Mouse (Mus musculus) midbrain, embryonic 16.5 days (tissue): Measurements from ENCODE around the gene Adnp. TPM values are rescaled to one million over a fixed set of nuclear protein-coding genes. Genes with fewer than 3 reads are reported as not detected.

Experiments used
- ATAC-seq: fragments of 200-750 bp; cut with Nextera tagmentation; 2 replicates; pipeline ENCODE4 v1.8.0; 2017; ENCODE audit warnings: moderate TSS enrichment
- H3K27ac ChIP-seq: fragments of 300-500 bp; sonication (generic); 2 replicates; pipeline ENCODE4 v1.5.1; 2014; ENCODE audit warnings: mild to moderate bottlenecking, low read length, mixed read lengths
- H3K27me3 ChIP-seq: fragments of 300-500 bp; sonication (generic); 2 replicates; pipeline ENCODE4 v1.6.1; 2014; ENCODE audit warnings: low read depth, low read length, mixed read lengths; ENCODE audit not compliant: control insufficient read depth, insufficient read depth
- H3K36me3 ChIP-seq: fragments of 300-500 bp; sonication (generic); 2 replicates; pipeline ENCODE4 v1.6.1; 2014; ENCODE audit warnings: mild to moderate bottlenecking, low read length, moderate library complexity, mixed read lengths; ENCODE audit not compliant: control insufficient read depth, insufficient read depth
- H3K4me1 ChIP-seq: fragments of 300-500 bp; sonication (generic); 2 replicates; pipeline ENCODE4 v1.6.1; 2014; ENCODE audit warnings: mild to moderate bottlenecking, low read length, mixed read lengths; ENCODE audit not compliant: control insufficient read depth, insufficient read depth
- H3K4me2 ChIP-seq: fragments of 300-500 bp; sonication (generic); 2 replicates; pipeline ENCODE4 v1.6.1; 2014; ENCODE audit warnings: mild to moderate bottlenecking, low read length, mixed read lengths
- H3K4me3 ChIP-seq: fragments of 300-500 bp; sonication (generic); 2 replicates; pipeline ENCODE4 v1.5.1; 2014; ENCODE audit warnings: low read depth, mild to moderate bottlenecking, low read length, moderate library complexity, mixed read lengths
- H3K9ac ChIP-seq: fragments of 300-500 bp; sonication (generic); 2 replicates; pipeline ENCODE4 v1.6.1; 2014; ENCODE audit warnings: low read depth, low read length, mixed read lengths
- H3K9me3 ChIP-seq: fragments of 300-500 bp; sonication (generic); replicated peaks from 2 replicates; pipeline ENCODE4 v1.6.1; 2014; ENCODE audit warnings: mild to moderate bottlenecking, low read length, mixed read lengths; ENCODE audit not compliant: control insufficient read depth, poor library complexity, severe bottlenecking
- WGBS: fragments of 180-500 bp; shearing (Covaris S2); extraction: QIAGEN DNeasy Blood & Tissue Kit; methylation state at CpG from one replicate; pipeline ENCODE4 v1.1.7; 2014; 5-methylcytosine and 5-hydroxymethylcytosine counted together
- polyA plus RNA-seq: library from polyadenylated mRNA; unstranded; fragments of >200 nt; fragmentation: Nextera tagmentation; extraction: Ambion mirVana; gene quantifications from 2 replicates; pipeline ENCODE4 v1.2.1, GENCODE M21; 2015

Gene Adnp
- polyA plus RNA-seq, 1 experiment from 2014 or later = 2.8 TPM

DNA sequence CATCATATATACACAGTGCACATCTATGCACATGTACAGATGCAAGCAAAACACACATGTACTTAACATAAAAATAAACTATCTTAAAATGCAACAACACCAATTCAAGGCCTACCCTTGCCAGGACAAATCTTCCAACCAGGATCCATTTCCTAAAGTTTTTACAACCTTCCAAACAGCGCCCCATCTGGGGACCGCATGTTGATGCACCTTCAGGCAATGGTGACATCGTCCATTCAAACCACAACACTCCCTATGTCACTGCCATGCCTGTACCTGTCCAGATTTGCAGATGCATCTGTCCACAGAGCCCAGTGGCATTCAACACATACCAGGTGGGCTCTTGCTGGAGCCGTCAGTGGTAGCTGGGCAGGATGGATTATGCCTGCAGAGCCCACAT, 36.4 kb upstream of the Adnp start:
- Histone ChIP-seq H3K27me3 (no peaks in the 10 kb centered on the region), H3K36me3 (no peaks in the 10 kb centered on the region), H3K4me3 (no peak overlapping the region), H3K4me2 (no peak overlapping the region), H3K4me1 (no peaks in the 10 kb centered on the region), H3K9ac (no peak overlapping the region), H3K9me3 (no peaks in the 10 kb centered on the region; the same call in 1 of the 2 replicates), H3K27ac (no peak overlapping the region)
- WGBS = 72% methylated on average over 4 of the region's 4 CpGs
- ATAC-seq = no peak

DNA sequence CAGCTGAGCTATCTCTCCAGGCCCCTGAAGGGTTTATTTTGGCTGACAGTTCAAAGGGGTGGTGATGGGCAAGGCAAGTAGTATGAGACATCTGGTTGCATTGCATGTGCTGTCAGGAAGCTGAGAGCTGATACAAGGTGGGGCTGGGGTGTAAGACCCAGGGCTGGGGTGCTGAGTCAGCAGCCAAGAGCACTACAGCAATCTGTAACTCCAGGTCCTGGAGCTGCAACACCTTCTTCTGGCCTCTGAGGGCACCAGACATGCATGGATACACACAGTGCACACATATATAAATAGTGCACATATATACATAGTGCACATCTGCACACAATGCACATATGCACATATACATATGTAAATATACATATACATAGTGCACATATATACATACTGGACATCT, 35.9 kb upstream of the Adnp start:
- ATAC-seq = no peak
- H3K4me2 ChIP-seq = no peak overlapping the region
- no peak overlapping the region for H3K9ac ChIP-seq
- no peaks in the 10 kb centered on the region; the same call in 1 of the 2 replicates for H3K9me3 ChIP-seq
- no peak overlapping the region for H3K27ac ChIP-seq
- H3K4me1 ChIP-seq = no peaks in the 10 kb centered on the region
- H3K36me3 ChIP-seq = no peaks in the 10 kb centered on the region
- no peaks in the 10 kb centered on the region for H3K27me3 ChIP-seq
- H3K4me3 ChIP-seq = no peak overlapping the region

DNA sequence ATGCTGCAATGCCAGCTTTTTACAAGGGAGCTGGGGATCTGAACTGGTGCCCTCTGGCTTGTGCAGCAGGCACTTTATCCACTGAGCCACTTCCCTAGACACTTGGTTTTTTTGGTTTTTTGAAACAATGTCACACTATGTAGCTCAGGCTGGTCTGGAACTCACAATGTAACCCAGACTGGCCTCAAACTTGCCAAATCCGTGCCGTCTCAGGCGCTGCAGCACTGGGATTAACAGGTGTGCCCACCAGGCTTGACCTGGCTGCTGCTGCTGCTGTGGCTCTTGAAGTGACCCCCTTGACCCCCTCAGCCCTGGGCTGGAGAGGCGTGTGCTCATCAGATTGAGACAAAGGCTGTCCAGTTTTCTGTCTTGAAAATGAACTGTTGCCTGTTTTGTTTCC, 31.4 kb upstream of the Adnp start:
- H3K9ac ChIP-seq = no peak overlapping the region
- H3K27ac ChIP-seq = no peak overlapping the region
- no peaks in the 10 kb centered on the region for H3K4me1 ChIP-seq
- no peak for ATAC-seq
- no peaks in the 10 kb centered on the region for H3K27me3 ChIP-seq
- peaks cover 10% of the 10 kb centered on the region for H3K36me3 ChIP-seq
- H3K4me2 ChIP-seq = no peak overlapping the region
- no peak overlapping the region for H3K4me3 ChIP-seq
- WGBS = 94% methylated on average over 4 of the region's 4 CpGs
- no peaks in the 10 kb centered on the region; the same call in 1 of the 2 replicates for H3K9me3 ChIP-seq

DNA sequence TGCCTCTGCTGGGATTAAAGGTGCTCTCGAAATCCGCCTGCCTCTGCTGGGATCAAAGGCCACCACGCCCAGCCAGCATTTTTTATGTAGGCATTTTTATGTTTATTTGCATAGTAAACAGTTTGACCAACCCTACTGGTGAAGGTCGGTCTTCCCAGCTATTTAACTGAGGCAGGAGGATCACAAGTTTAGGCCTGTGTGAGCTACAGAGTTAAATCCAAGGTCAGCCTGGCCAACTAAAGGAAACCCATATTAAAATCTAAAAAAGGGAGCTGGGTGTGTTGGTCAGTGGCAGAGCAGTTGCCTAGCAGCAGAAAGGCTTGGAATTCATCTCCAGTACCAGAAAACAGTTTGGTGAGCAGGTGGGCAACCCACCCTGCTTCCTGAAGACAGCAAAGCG, 26.4 kb upstream of the Adnp start:
- WGBS = 92% methylated on average over 5 of the region's 5 CpGs
- Histone ChIP-seq H3K4me3 (no peak overlapping the region), H3K4me2 (no peak overlapping the region), H3K9me3 (no peaks in the 10 kb centered on the region), H3K9ac (no peak overlapping the region), H3K27me3 (no peaks in the 10 kb centered on the region), H3K27ac (no peak overlapping the region), H3K4me1 (peaks cover 29% of the 10 kb centered on the region), H3K36me3 (peaks cover 13% of the 10 kb centered on the region)
- ATAC-seq = no peak

DNA sequence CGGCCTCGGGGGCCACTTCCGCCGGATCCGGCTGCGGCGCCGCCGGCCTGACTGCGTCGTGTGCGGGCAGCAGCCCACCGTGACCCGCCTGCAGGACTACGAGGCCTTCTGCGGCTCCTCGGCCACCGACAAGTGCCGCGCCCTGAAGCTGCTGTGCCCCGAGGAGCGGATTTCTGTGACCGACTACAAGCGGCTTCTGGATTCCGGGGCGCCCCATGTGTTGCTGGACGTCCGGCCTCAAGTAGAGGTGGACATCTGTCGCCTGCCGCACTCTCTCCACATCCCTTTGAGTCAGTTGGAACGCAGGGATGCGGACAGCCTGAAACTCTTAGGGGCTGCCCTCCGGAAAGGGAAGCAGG, 24.5 kb upstream of the Adnp start:
- Histone ChIP-seq H3K36me3 (peaks cover 14% of the 10 kb centered on the region), H3K9me3 (no peaks in the 10 kb centered on the region), H3K4me3 (peak overlapping the region; percentile 83), H3K27me3 (no peaks in the 10 kb centered on the region), H3K4me2 (peak overlapping the region; percentile 94), H3K4me1 (peaks cover 35% of the 10 kb centered on the region), H3K27ac (no peak overlapping the region), H3K9ac (peak overlapping the region; percentile 81)
- WGBS = 67% methylated on average over 33 of the region's 33 CpGs
- no peak for ATAC-seq

DNA sequence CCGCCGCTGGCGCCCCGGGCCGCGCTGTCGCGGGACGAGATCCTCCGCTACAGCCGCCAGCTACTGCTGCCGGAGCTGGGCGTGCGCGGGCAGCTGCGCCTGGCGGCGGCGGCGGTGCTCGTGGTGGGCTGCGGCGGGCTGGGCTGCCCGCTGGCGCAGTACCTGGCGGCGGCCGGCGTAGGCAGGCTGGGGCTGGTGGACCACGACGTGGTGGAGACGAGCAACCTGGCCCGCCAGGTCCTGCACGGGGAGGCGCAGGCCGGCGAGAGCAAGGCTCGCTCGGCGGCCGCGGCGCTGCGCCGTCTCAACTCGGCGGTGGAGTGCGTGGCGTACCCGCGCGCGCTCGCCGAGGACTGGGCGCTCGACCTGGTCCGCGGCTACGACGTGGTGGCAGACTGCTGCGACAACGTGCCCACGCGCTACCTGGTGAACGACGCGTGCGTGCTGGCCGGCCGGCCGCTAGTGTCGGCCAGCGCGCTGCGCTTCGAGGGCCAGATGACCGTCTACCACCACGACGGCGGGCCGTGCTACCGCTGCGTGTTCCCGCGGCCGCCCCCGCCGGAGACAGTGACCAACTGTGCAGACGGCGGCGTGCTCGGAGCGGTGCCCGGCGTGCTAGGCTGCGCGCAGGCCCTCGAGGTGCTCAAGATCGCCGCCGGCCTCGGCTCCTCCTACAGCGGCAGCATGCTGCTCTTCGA, 24.0 kb upstream of the Adnp start:
- no peaks in the 10 kb centered on the region for H3K27me3 ChIP-seq
- peak; percentile 81 for ATAC-seq
- no peaks in the 10 kb centered on the region for H3K9me3 ChIP-seq
- peak overlapping the region; percentile 94 for H3K4me2 ChIP-seq
- H3K9ac ChIP-seq = peak overlapping the region; percentile 81
- H3K4me3 ChIP-seq = peak overlapping the region; percentile 83
- 3% methylated on average over 93 of the region's 105 CpGs for WGBS
- H3K36me3 ChIP-seq = peaks cover 15% of the 10 kb centered on the region
- peak overlapping the region; percentile 96 for H3K27ac ChIP-seq
- H3K4me1 ChIP-seq = peaks cover 35% of the 10 kb centered on the region

DNA sequence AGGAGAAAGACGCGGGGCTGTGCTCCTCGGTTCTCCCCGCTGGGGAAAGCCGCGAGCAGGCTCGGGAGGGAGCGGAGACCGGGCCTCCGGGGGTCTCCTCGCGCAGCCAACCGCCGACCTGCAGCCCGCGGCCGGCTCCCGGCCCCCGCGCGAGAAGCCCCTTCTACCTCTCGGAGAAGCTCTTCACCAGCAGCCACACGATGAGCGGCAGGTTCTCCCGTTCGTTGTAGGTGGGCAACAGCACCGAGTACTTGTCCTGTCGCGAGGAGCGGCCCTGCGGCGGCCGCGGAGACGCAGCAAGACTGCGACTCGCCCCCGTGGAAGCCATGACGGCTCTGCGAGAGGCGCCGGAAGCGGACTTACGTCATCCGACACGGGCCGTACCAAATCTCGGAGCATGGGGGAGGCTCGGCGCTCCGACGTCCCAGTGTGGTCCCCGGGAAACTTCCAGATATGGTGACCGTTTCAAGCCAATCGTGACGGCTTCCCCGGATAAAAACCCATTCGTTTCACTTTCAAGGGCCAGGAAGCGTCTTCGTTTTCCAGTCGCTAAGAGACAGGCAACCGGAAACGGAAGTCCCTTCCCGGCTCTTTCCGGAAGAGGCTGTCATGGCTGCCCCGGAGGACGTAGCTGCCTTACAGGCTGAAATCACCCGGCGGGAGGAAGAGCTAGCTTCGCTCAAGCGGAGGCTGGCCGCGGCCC, 23.3 kb upstream of the Adnp start, which contains the start of the genes Gm20716, Dpm1 and Mocs3:
Gene Gm20716, minus strand, starts transcription at position 339 of the 703 bp plus-strand sequence.
Gene Dpm1, minus strand, starts transcription at position 566 of the 703 bp plus-strand sequence.
Gene Mocs3, plus strand, starts transcription at position 597 of the 703 bp plus-strand sequence.
- ATAC-seq = peak; percentile 91
- Histone ChIP-seq H3K4me3 (peak within 1 kb of the TSS; percentile 83), H3K27me3 (no peaks in the 10 kb centered on the region), H3K4me2 (peak within 1 kb of the TSS; percentile 94), H3K36me3 (peaks cover 15% of the 10 kb centered on the region), H3K27ac (peak within 1 kb of the TSS; percentile 96), H3K4me1 (peaks cover 35% of the 10 kb centered on the region), H3K9me3 (no peaks in the 10 kb centered on the region), H3K9ac (peak within 1 kb of the TSS; percentile 81)
- WGBS = under 1% methylated on average over 72 of the region's 73 CpGs

DNA sequence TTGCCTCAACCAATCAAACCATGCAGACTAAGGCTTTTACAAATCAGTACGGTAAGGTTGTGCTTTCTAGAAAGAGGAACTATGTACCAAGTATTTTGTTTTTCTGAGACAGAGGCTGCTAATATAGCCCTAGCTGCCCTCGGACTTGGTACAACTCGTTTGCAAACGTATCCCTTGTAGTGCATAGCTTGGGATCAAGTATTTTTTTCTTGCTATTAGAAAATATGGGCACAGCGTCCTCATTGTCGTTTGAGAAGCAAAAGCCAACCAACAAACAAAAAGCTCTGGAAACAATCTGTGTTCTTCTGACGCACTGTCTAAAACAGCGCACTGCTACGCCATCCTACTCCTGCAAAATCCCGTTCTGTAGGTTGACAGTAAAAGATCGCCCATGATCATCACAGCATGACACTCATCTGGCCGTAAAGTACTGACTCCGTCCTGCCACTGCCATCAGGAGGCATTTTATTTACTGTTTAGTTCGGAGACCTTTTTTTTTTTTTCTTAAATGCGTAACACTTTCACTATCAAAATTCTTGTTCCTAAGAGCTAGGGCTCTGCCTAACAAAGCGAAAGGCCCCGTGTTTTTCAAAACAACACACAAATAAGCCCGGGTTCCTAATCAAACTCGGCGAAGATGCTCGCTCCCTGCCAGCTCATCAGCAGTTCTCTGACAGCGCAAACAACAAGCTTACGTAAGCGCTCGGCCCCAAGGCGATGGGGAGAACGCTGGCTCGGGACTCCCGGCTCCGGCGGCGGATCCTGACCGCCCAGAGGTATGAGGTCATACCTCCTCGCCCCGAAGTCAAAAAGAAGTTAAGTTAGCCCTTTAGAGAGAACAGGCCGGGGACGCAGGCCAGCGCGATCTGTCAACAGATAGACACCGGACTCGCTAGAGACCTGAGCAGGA, 22.5 kb upstream of the Adnp start:
- H3K9me3 ChIP-seq = no peaks in the 10 kb centered on the region
- H3K4me2 ChIP-seq = peak overlapping the region; percentile 92
- H3K4me1 ChIP-seq = peaks cover 35% of the 10 kb centered on the region
- WGBS = 20% methylated on average over 39 of the region's 41 CpGs
- peak overlapping the region; percentile 81 for H3K9ac ChIP-seq
- ATAC-seq = no peak; the same call in 1 of the 2 replicates
- peak overlapping the region; percentile 83 for H3K4me3 ChIP-seq
- H3K27ac ChIP-seq = peak overlapping the region; percentile 96; the same call in 1 of the 2 replicates
- peaks cover 19% of the 10 kb centered on the region for H3K36me3 ChIP-seq
- H3K27me3 ChIP-seq = no peaks in the 10 kb centered on the region
